Mouse (Mus musculus): ENCODE data around the gene Olfr1454.

The Olfr1454 gene

DNA sequence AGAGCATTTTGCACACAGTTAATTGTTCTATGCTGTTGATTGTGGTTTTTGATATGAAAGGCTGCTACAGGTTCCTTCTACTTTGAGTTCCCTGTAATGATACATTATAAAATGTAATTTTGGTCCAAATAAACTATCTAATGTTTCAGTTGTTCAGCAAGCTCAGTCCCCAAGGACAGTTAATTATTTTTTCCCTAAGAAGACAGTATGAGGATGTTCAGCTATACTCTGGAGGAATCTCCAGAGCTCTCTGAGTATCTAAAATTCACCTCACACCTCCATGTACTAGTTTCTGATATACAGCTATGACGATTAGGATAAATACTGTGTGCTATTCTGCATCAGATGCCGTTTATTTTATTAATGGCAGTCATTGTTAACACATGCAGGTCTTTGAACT, at the start of gene Olfr1454:
Gene Olfr1454, plus strand, starts transcription at position 301 of the 400 bp plus-strand sequence.
- DNase-seq, result no peak

DNA sequence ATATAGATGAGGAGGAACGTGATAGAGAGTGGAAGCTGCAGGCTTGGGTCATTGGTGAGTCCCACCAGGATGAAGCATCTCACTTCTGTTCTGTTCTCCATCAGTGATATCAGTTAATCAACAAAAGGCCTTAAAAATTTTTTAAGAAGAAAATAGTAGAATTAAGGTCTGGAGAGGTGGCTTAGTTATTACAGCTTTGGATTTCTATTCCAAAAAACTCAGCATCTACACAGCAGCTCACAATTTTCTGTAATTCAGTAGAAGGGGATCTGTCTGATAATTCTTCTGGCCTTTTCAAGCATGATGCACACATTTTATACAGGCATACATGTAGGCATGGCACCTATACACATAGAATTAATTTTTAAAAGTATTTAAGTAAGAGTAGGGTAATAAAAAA, 32.2 kb upstream of the Olfr1454 start, which contains the start of gene Olfr1453:
Gene Olfr1453, minus strand, starts transcription at position 101 of the 400 bp plus-strand sequence.
- no peak for DNase-seq

DNA sequence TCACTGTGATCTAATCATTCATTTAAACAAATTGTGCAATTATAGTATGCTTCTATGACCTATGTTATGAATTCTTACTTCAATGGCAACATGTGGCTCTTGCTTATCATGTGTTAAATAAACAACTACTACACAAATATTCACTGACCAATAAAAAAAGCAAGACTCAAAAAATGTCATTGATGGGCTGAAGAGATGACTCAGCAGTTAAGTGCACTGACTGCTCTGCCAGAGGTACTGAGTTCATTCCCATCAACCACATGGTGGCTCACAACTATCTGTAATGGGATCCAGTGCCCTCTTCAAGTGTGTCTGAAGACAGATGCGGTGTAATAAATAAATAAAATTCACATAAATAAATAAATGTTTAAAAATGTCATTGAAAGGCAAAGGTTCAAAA, 33.5 kb downstream of the Olfr1454 start:
- no peak for DNase-seq

DNA sequence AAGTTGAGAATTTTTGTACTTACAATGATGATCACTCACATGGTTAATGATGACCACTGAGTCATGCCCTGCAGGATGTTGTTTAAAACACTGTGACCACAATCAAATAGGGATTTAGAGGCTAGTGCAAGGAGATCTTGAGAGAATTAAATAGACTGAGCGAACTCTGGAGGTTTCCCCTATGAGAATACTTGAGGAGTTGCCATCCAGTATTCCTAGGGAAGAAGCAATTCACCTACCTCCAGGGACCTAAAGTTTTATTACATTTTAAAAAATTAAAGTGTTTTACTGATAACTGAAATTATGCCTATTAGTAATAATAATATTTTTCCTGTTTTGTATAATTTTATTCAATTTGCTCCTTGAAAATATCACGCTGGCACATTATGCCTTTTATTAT, 37.4 kb downstream of the Olfr1454 start, which contains the start of gene Olfr1457:
Gene Olfr1457, minus strand, starts transcription at position 101 of the 400 bp plus-strand sequence.
- no peak for DNase-seq

DNA sequence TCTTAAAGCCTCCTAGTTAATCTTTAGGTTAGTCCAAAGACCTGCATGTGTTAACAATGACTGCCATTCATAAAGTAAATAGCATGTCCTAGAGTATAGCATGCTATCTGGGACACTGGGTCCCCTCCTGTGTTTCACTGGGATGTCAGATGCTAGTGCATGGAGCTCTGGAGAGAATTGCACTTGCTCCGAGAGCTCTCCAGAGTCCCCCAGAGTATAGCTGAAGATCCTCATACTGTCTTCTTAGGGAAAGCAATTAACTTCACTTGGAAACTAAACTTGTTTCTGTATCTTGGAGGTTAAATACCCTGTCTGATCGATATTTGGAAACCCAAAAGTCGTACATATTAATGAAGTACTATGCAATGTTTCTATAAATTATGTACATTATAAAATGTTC, 46.3 kb downstream of the Olfr1454 start, which contains the start of gene Olfr1458:
Gene Olfr1458, minus strand, starts transcription at position 101 of the 400 bp plus-strand sequence.
- DNase-seq, result no peak
